Comparison of ENCODE assay signal across 16 mouse cellular contexts in genomic region chr4:84192301-84192700, GRCm38 (mm10).
"Had no signal": no experiment of that assay in that cellular context is flagged by ENCODE, and none has a peak within 500 bp of the region (broad histone marks: within the 10 kb centered on the region; RNA-seq: fewer than 3 reads in every experiment).

No protein-coding gene starts in this region.

- H3K4me2 ChIP-seq: liver, embryonic 13.5 days; midbrain, embryonic 12.5 days; midbrain, embryonic 15.5 days; neural tube, embryonic 12.5 days; neural tube, embryonic 15.5 days; stomach, embryonic 15.5 days had no signal

- H3K4me3 ChIP-seq: layer of hippocampus, adult 2 months; liver, embryonic 13.5 days; midbrain, embryonic 12.5 days; midbrain, embryonic 15.5 days; neural tube, embryonic 12.5 days; neural tube, embryonic 15.5 days; stomach, embryonic 15.5 days had no signal

- DNase-seq: kidney, adult 2 months; kidney, postnatal 25 days; layer of hippocampus, adult 9-11 months; liver, embryonic 13.5 days; lung, adult 2 months; right cerebral cortex, postnatal 25 days; spleen, adult 18-20 months; thymus, postnatal 25 days had no signal

- H3K36me3 ChIP-seq: liver, embryonic 13.5 days; midbrain, embryonic 12.5 days; midbrain, embryonic 15.5 days; neural tube, embryonic 12.5 days; neural tube, embryonic 15.5 days; stomach, embryonic 15.5 days had no signal

- H3K9me3 ChIP-seq: liver, embryonic 13.5 days; midbrain, embryonic 12.5 days; midbrain, embryonic 15.5 days; neural tube, embryonic 12.5 days; neural tube, embryonic 15.5 days; stomach, embryonic 15.5 days had no signal

- H3K27ac ChIP-seq: kidney, postnatal 0 days; layer of hippocampus, adult 2 months; liver, embryonic 13.5 days; macrophage; midbrain, embryonic 12.5 days; midbrain, embryonic 15.5 days; neural tube, embryonic 12.5 days; neural tube, embryonic 15.5 days; stomach, embryonic 15.5 days had no signal

- H3K4me1 ChIP-seq: liver, embryonic 13.5 days; midbrain, embryonic 12.5 days; midbrain, embryonic 15.5 days; neural tube, embryonic 12.5 days had no signal

- ATAC-seq: midbrain, embryonic 15.5 days had no signal

- H3K9ac ChIP-seq: liver, embryonic 13.5 days; midbrain, embryonic 12.5 days; midbrain, embryonic 15.5 days; neural tube, embryonic 12.5 days; neural tube, embryonic 15.5 days; stomach, embryonic 15.5 days had no signal

- H3K27me3 ChIP-seq: liver, embryonic 13.5 days; midbrain, embryonic 12.5 days; midbrain, embryonic 15.5 days; neural tube, embryonic 12.5 days; neural tube, embryonic 15.5 days; stomach, embryonic 15.5 days had no signal
